Mouse (Mus musculus) gastrocnemius, postnatal 10 days (tissue): ENCODE data around the gene Myh9. TPM values are rescaled to one million over a fixed set of nuclear protein-coding genes. Genes with fewer than 3 reads are reported as not detected.

Source experiments
- DNase-seq: peaks from one replicate; pipeline ENCODE4 v3.0.0; 2021; ENCODE audit warnings: mixed read lengths
- total RNA-seq, 2 experiments: library from RNA; stranded (reverse); gene quantifications; 2 replicates each; pipeline ENCODE4 v1.2.3; 2021

Gene Myh9
- total RNA-seq, 2 experiments from 2014 or later, result 117 to 155 TPM

DNA sequence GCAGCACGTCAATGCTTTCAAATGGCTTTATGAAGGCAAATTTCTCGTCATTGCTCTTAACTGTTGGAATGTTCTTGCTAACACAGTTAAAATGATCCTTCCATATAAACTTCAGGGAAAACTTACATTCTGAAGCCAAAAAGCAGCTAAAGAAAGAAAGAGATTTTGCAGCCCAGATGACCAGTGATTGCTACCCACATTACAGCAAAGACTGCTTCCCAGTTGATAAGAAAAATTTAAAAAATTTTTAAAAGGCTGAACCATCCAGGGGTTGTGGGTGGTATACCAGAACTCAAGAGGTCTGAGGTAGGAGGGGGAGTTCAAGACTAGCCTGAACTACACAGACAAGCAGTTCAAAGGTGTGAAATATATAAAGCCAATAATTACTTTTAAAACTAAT, 1.1 kb upstream of the Myh9 start:
- DNase-seq, result no peak

DNA sequence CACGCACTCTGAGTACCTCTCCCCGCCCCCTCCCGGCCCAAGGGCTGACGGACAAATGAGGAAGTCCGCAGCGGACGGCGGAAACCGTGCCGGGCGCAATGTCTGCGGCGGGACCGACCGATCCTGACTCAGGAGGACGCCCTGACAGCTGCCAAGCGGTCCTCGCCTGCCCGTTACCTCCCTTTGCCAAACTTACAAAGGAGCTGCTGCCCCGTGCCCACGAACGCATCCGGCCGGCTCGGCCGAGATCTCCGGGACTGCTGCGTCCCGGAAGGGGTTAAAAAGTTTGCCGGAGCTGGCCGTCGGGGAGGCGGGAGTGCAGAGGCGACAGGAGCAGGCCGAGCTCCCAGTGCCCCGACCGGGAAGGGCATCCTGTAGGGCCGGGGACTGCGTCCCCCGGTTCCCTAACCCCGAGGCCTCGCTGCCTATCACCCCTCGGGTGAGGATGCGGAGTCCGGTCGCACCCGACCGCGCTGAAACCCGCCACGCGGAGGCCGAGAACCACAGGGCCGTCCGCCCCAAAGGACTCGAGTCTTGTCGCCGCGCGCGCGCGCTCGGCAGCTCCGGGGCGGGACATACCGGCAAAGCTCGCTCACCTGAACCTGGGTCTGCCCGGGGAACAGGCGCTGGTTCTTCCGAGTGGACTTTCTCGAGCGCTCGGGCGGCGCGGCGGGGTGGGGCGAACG, 471 bp downstream of the Myh9 start:
- DNase-seq, result peak; percentile 69

DNA sequence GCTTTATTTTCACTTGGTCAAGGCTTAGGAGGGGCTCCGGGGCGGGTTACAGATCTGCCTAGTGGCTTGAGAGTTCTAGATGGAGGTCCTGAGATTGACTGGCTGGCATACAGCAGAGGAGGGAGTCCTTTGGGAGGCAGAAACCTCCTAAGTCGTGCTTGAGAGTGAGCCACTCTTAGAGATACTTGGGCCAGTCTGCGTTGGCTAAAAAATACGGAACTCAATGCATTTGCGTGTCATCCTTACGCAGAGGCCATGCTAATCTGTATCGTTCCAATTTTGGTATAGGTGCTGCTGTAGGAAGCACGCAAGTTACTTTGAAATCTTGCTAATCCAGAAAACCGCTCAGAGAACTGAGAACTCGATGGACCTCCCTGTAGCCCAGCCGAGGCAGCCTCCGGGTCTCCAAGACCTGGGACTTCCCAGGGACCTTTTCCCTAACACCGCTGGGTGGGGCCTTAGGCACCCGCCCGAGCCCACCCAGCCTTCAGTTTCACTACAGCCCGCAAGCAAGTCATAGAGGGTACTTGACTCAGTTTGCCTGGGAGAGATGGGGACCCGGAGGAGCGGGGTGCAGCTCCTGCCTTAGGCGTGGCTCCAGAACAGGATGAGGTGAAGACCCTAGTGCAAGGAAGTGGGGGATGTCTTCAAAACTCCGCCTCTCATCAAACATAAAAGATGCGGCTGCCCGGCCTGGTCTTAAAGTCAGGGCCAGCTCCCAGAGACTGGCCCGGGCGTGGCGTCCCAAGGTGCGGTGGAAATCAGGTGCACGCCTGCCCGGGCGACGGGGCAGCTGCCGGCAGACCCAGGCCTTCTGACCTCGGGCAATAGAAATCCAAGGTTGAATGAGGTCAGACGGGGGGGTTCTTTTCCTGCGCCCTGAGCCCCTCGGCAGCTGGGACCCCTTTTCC, 1.3 kb downstream of the Myh9 start:
- DNase-seq, result no peak

DNA sequence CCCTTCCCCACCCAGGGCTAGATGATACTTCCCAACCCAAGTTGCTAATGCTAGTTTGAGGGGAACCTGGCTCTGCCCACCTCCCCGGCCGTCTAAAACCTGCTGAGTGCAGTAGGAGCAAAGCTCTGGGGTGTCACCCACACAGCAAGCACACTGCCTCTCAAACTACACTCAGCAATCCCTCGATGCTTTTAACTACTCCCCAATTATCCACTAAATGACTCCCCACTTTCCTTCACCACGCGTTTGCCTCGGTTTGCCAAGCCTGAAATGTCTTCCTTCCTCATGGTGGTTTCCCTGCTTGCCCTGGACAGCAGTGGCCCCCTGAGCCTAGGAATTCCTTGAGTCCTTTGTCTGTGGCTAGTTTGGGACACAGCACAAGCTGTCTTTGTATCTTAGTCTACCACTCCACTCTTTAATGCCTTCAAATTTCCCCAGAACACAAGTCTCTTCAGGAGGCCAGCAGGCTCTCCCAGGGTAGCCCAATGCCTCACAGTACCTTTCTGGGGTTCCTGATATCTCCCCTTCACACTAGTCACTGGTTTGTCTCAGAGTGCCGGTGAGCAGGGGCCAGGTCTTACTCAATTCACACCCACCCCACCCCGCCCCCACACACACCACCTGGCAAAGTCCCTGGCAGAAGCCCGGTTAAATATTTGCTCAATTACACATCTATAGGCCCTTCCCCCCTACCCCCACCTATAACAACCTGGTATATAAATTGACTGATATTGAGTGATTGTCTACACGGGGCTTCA, 2.3 kb downstream of the Myh9 start:
- no peak for DNase-seq

DNA sequence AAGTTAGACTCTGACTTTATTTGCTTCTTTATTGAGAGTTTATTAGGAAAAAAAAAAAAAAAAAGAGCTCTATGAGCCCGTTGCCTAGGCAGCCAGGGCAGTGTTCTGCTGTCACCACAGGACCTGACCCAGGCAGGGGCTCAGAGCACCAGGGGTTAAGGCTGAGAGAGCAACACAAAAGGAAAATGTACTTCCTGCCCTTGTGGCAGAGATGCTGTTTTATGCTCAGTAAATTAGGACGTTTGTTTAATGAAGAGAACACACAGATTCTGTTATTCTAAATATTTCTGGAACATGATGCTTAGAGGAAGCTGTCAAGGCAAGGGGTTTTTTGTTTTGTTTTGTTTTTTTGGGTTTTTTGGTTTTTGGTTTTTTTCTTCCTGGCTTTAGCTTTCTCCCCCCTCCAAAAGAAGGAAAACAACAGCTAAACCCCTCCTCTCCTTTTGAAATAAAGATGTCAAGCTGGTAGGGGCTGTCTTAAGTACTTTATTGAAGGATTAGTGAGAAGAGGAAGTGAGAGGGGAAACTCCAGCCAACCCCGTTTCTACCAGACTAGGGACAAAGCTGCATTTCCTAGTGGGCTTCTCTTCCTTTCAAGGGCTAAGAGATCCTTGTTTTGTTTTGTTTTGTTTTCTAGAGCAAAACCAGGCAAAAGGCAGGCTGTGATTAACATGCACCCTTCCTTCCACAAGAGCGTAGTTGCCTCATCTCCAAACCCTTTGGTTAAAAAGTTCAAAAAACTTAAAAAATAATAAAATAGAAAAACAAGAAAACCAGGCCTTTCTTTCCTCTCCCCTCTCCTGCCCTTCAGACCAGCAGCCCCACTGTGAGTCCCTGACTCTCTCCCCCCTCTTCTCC, 3.2 kb downstream of the Myh9 start:
- DNase-seq, result no peak

DNA sequence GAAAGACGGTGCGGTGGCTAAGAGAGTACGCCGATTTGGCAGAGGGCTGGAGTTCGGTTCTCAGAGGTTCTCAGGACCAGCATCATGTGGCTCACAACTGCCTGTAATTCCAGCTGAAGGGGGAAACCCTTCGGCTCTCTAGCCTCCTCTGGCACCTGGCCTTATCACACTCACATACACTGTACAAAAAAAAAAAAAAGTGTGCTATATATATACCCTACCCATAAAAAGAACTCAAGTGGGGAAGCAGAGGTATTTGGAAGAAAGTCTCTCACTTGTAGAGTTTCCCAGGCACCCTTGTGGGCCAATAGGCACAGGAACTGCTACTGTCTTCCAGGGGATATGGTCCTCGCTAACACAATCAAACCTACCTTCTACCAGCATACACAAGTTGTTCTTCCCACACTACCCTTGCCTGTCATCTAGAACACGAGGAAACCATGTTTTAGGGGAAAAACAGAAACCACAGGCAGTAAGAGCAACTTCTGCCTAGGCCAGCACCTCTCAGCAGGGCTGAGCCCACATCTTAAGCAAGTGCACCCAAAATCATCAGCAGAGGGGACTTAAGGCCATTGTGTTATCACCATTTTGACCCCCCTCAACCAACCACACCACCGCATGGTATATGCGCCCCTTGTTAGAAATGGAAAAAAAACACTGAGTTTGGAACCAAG, 4.4 kb downstream of the Myh9 start:
- DNase-seq, result no peak

DNA sequence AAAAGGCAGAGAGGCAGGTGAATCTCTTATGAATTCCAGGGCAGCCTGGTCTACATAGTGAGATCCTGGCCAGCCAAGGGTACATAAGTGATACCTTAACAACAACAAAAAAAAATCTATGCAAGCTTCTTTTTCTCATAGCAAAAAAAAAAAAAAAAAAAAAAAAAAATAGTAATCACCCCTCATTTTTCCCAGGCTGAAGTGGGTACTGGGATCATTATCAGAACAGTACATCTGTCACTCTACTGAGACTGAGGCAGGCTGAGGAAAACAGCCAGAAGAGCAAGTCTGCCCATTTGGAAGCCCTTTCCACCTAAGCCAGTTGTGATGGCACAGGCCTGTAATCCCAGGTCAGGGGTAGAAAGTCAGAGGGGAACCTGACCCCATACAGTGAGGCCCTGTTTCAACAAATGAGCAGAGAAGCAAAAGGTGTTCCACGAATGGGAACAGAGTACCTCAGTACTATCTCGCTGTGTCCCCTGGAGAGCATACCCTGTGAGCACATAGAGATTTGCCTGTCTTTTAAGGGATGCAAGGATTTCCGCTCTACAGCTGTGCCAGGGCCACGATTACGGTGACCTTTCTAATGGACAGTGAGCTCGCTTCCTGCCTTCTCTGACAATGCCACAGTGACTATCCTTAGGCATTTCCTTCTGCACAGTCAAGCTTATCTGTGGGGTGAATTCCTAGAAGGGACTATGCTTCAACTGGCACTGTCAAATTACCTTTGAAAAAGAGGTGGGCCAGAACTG, 5.1 kb downstream of the Myh9 start:
- no peak for DNase-seq

DNA sequence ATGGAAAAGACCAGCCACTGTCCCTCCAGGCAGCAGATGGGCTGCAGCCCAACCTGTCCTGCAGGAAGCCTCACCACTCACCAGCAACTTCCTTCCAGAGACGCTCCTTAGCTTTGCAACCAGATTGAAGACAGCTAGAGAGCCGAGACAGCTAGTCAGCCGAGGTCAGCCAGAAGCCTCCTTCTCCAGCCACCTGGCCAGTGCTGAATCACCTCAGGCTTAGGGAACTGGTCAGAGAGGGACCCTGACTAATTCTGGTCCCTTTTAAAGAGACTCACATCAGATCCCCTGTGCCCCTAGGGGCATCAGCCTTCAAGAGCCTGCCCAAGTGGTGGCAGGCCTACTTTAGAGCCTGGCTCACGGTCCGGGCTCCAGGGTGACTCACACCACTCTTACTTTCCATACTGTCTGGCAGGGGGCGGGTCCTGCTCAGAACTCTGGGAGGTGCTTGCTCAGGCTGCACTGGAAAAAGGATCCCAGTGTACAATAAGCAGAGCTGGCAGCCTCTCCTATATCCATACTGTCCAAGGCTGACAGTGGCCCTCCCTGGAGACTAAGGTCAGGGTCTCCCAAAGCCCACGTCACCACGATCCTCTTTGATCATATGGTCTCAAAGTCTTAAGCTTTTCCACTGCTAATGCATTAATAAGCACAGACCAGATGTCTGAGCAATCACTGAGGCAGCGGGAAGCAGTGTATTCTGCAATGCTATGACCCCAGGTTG, 5.9 kb downstream of the Myh9 start:
- no peak for DNase-seq

DNA sequence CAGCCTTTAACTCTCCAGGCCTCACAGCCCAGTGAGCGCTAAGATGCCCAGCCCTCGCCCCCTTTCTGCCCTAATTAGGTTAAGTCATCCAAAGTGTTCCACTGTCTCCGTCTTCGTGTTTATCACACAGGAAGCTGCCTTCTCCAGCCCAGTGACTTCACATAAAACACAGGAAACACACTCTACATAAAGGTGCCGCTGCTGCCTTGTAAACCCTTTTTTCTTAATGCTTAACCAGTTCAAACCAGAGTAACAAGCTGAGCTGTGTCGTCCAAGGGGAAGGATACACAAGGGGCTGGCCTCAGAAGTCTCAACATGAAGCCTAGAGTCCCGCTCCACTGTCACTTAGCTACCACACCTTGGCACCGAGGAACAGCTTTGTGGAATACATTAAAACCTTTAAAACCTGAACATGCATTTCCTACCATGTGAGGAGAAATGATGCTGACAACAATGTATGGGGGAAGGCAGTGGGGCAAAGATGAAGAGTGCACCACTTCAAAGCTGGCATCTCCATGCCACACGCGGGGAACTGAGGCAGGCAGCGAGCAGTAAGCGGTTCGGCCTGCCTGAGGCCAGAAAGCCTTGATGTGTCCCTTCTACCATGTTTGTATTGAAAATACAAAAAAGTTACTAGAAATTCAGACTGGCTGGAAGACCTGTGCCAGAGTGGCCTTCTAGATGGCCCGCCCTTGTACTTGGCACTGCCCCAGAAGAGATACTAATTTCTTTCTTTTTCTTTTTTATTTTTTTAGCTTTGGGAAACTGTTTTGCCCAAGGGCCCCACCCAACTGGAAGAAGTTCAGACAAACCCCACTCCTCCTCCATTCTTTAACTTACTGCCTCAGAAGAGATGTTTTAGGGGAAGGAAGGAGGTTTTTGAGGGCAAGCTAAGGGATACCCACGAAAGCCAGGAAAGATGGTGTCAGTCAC, 7.4 kb downstream of the Myh9 start:
- DNase-seq, result no peak

DNA sequence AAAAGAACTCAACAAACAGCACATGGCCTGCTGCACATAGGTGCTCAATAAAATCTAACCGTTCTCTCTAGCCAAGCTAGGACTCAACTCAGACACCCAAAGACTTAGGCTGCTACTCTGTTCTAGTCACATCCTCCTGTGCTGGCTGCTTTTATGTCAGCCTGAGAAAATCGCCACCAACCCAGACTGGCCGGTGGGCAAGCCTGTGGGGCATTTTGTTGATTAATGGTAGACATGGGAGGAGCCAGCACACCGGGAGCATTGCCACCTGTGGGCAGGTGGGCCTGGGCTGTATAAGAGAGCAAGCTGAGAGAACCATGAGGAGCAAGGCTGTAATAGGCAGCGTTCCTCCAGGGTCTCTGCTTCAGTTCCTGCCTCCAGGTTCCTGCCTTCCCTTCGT, 8.2 kb downstream of the Myh9 start:
- no peak for DNase-seq

DNA sequence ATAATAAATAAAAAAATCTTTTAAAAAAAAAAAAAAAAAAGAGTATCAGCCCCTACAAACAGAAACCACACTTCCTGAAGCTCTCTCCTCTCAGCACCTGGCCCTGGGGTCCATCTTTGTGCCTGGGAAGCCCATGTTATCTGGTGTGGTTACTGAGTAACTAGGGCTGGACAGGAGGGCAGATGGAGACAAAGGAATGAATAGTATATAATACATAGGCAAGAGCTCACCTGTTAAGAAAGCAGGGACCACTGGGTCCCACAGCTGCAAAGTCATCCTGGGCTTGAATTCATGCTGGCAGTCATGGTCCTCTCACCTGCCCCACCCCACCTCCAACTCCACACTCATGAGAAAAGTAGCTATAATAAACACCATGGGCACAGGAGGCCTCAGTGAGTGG, 8.9 kb downstream of the Myh9 start:
- no peak for DNase-seq

DNA sequence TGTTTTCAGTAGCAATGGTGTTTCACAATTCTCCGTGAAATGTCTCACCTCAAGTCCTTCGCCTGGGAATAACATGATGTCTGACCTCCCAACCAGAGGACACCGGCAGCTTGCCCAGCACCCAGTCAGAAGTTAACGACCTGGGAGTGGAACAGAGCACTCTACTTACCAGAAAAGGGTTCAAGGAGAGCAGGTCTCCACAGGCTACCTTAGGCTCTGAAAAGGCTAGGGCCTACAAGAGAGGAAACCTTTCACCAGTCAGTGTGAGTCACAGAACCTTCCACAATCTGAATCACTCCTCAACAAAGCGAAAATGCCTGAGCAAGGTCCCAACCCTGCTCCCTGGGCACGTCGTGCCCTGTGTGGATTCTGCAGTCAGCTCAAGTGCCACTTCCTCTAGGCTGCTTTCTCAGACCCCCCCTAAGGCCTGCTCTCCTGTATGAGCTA, 9.5 kb downstream of the Myh9 start:
- no peak for DNase-seq

DNA sequence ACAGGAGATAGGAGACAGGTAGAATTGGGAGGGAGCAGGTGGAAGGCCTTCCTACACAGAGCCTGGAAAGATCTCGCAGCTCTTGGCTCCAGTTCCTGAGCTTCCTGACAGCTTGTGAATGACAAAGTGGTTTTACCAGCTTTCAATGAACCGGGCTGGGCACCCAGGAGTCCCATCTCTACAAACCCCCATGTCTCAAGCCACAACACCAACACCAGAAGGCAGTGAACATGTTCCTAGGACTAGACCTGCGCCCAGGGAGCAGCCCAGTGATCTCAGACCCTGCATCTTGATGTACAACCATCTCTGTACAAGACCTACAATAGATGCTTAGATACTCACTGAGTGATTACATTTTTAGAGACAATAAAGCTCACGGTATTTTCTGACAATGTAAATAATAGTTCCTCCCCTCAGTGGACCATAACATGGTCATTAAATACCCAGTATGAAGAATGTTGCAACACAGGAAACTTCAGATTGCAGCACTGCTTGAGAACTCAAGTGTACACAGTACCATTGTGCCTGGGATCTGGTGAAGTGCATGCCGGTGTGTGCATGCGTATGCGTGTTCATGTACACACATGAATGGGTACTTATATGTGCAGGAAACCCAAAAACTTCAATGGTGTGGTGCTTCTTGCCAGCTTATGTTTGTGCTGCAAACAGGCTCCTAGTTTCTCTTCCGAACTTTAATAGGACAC, 10.1 kb downstream of the Myh9 start:
- DNase-seq, result no peak

DNA sequence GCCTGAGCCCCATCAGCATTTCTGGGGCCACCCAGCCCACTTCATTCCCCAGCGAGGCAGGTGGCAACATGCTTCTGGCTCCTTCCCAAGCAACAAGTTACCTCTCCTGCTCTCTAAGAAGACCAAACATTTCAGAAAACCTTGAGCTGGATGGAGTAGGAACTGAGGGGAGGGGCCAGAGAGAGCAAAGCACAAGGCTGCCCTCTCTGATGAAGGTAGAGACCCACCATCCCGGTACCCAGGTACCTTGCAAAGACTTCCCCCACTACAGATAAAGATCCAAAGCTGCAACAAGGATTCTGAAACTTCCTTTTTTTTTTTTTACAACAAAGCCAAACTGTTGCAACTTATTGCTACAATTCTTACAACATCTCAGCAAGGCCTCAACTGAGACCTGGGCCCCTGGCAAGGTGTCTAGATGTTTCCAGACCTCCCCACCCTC, 10.8 kb downstream of the Myh9 start:
- DNase-seq, result no peak

DNA sequence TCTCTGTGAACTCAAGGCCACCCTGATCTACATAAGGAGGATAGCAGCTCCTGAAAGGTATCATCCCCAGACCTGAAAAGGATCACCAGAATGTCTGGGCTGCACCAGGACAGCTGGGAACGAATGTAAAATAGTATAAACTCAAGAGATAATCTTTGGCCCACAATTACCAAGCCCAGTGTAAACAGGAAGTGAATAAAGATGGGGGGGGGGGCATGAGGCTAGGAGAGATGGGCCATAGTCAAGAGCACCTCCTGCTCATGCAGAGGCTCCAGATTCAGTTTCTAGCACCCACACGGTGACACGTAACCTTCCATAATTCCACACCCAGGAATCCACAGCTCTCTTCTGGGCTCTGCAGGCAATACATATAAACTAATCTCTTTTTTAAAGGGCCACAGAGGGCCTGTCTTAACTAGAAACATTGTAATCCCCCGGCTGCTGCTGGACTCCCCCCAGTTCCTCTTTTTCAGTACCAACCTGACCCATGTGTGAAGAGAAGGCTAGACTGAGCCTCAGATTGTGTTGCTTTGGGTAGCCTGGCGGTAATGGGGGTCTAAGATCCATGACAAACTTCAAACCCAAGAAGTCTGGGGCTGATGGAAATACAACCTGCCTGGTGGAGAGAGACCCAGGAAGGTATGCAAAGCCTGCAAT, 11.4 kb downstream of the Myh9 start:
- DNase-seq, result no peak

DNA sequence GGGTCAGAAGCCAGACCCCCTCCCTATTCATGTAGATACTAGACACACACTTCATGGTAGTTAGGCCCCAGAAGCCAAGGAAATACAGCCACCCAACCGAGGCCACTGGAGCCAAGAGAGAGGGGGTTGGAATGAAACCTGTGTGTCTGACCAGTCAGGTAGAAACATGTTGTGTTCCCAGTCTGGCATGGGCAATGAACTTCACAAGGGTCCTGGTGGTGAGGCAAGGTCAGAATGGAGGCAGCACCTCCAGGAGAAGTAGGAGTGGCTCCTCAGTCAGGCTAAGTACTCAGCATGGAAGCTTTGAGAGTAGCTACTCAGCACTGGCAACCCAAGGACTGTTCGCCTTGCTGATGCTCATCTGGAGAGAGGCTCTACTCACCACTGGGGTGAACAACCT, 12.4 kb downstream of the Myh9 start:
- DNase-seq, result no peak

DNA sequence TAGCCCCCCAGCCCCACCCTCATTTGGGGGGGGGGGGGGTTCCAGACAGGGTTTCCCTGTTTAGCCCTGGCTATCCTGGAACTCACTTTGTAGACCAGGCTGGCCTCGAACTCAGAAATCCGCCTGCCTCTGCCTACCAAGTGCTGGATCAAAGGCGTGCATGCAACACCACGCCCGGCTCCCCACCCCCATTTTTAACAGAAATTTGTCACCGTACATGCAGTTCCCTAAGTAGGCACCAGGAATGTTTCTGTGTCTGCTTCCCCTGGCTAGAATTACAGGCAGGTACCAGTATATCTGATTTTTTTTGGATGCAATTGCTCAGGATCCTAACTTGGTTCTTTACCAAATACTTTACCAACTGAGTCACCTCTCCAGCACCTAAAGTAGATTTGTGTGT, 13.1 kb downstream of the Myh9 start:
- no peak for DNase-seq
